Mouse (Mus musculus) liver, embryonic 12.5 days (tissue): ENCODE results near the gene Gm14548. TPM values are rescaled to one million over a fixed set of nuclear protein-coding genes. Genes with fewer than 3 reads are reported as not detected.
"Not testable (repeated sequence)": the region's sequence is repeated elsewhere in the genome, so short reads cannot be mapped to it uniquely, and the experiment has no call there.

Source experiments
- ATAC-seq: fragments of 200-750 bp; cut with Nextera tagmentation; 2 replicates; pipeline ENCODE4 v1.8.0; 2017; ENCODE audit warnings: moderate number of reproducible peaks, mild to moderate bottlenecking, moderate library complexity
- H3K27ac ChIP-seq: fragments of 300-500 bp; sonication (generic); 2 replicates; pipeline ENCODE4 v1.5.1; 2016; ENCODE audit warnings: mild to moderate bottlenecking
- H3K27me3 ChIP-seq: fragments of 300-500 bp; sonication (generic); replicated peaks from 2 replicates; pipeline ENCODE4 v1.6.1; 2016; ENCODE audit warnings: mild to moderate bottlenecking, moderate library complexity
- H3K36me3 ChIP-seq: fragments of 300-500 bp; sonication (generic); 2 replicates; pipeline ENCODE4 v1.6.1; 2016; ENCODE audit warnings: mild to moderate bottlenecking, moderate library complexity
- H3K4me1 ChIP-seq: fragments of 300-500 bp; sonication (generic); 2 replicates; pipeline ENCODE4 v1.6.1; 2016
- H3K4me2 ChIP-seq: fragments of 300-500 bp; sonication (generic); 2 replicates; pipeline ENCODE4 v1.6.1; 2016; ENCODE audit warnings: mild to moderate bottlenecking, moderate library complexity
- H3K4me3 ChIP-seq: fragments of 300-500 bp; sonication (generic); 2 replicates; pipeline ENCODE4 v1.5.1; 2016; ENCODE audit warnings: mild to moderate bottlenecking, moderate library complexity
- H3K9ac ChIP-seq: fragments of 300-500 bp; sonication (generic); 2 replicates; pipeline ENCODE4 v1.6.1; 2016; ENCODE audit warnings: mild to moderate bottlenecking, moderate library complexity
- H3K9me3 ChIP-seq: fragments of 300-500 bp; sonication (generic); replicated peaks from 2 replicates; pipeline ENCODE4 v1.6.1; 2016; ENCODE audit warnings: mild to moderate bottlenecking, moderate library complexity
- WGBS: fragments of 180-500 bp; shearing (Covaris S2); methylation state at CpG from one replicate; pipeline ENCODE4 v1.1.7; 2016; ENCODE audit not compliant: insufficient replicate concordance; 5-methylcytosine and 5-hydroxymethylcytosine counted together
- polyA plus RNA-seq: library from polyadenylated mRNA; unstranded; fragments of >200 nt; fragmentation: Nextera tagmentation; extraction: Ambion mirVana; gene quantifications from 2 replicates; pipeline ENCODE4 v1.2.1, GENCODE M21; 2016

The Gm14548 gene
- polyA plus RNA-seq: 0.15 and 0.18 TPM in 2 replicates

- not testable (repeated sequence) for H3K9ac ChIP-seq, H3K4me2 ChIP-seq, H3K36me3 ChIP-seq, H3K9me3 ChIP-seq, ATAC-seq, H3K27ac ChIP-seq, H3K4me3 ChIP-seq, H3K4me1 ChIP-seq, H3K27me3 ChIP-seq
- WGBS: 24% methylated on average over 3 of the region's 3 CpGs
Observed at GRCm38 (mm10) chr7:3898036-3898590, at the start of gene Gm14548. TSS of gene Gm14548 (minus strand) at chr7:3898120.

- no peak for ATAC-seq
- no peaks in the 10 kb centered on the region for H3K4me1 ChIP-seq
- no peaks in the 10 kb centered on the region for H3K36me3 ChIP-seq
- H3K4me3 ChIP-seq: no peak overlapping the region
- H3K27me3 ChIP-seq: no peaks in the 10 kb centered on the region
- no peak overlapping the region for H3K27ac ChIP-seq
- no peak overlapping the region for H3K4me2 ChIP-seq
- no peaks in the 10 kb centered on the region for H3K9me3 ChIP-seq
- 43% methylated on average over 4 of the region's 4 CpGs for WGBS
- no peak overlapping the region for H3K9ac ChIP-seq
Observed at GRCm38 (mm10) chr7:3946117-3946516, 48.2 kb upstream of the Gm14548 start.

DNA sequence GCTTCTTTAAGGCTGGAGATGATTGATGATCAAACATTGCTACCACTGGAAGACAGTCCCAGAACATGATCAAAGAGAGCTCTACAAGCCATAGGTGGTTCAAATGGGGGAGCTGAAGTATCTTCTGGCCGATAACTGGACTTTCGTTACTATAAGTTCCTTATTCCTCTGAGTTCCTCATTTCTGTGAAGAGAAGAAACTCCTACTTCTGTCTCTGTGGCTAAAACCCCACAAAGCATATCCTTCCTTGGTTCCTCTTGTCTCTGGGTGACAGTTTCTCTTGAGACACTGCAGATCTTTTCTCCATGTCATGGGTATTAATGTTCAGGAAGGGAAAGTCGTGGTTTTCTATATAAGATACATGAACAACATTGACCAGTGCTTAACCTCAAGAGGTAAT is 43.0 kb upstream of the Gm14548 start:
- H3K4me3 ChIP-seq: no peak overlapping the region
- no peak overlapping the region for H3K4me2 ChIP-seq
- WGBS: 15% methylated on average over 3 of the region's 3 CpGs
- no peaks in the 10 kb centered on the region for H3K4me1 ChIP-seq
- H3K9ac ChIP-seq: no peak overlapping the region
- H3K27me3 ChIP-seq: no peaks in the 10 kb centered on the region
- no peaks in the 10 kb centered on the region for H3K36me3 ChIP-seq
- no peak overlapping the region for H3K27ac ChIP-seq
- no peak for ATAC-seq
- no peaks in the 10 kb centered on the region for H3K9me3 ChIP-seq

GRCm38 (mm10) chr7:3939866-3940525 is 42.1 kb upstream of the Gm14548 start:
- Histone ChIP-seq H3K4me3 (no peak overlapping the region), H3K36me3 (no peaks in the 10 kb centered on the region), H3K27ac (no peak overlapping the region), H3K4me2 (no peak overlapping the region), H3K4me1 (no peaks in the 10 kb centered on the region), H3K9me3 (no peaks in the 10 kb centered on the region), H3K27me3 (no peaks in the 10 kb centered on the region), H3K9ac (no peak overlapping the region)
- ATAC-seq: no peak
- 54% methylated on average over 1 of the region's 1 CpGs for WGBS

GRCm38 (mm10) chr7:3935473-3935872 is 37.6 kb upstream of the Gm14548 start:
- not testable (repeated sequence) for H3K9me3 ChIP-seq, ATAC-seq, H3K36me3 ChIP-seq

DNA sequence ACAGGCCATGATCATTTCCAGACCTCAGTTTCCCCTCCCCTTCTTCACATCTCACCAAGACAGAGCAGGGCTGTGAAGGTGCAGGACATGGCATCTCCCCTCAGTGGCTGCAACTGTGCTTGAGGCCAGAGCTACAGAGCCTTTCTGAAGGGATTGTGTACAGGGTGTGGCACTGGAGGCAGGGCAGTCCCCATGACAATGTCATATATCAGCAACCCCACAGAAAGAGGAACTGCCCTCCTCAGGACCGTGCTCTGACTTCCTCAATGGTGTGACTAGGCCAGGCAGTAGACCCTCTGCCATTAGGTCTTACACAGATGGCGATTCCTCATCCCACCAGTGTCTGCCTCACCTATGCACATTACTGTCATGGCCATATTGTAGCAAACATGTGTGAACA is 17.5 kb upstream of the Gm14548 start, which contains the start of gene Lilra6:
Lilra6 (minus strand) TSS at position 117 of the 400 bp plus-strand sequence.
- H3K4me3 ChIP-seq, H3K9me3 ChIP-seq, H3K9ac ChIP-seq, H3K4me1 ChIP-seq, ATAC-seq, H3K27me3 ChIP-seq, H3K4me2 ChIP-seq, H3K36me3 ChIP-seq, H3K27ac ChIP-seq: not testable (repeated sequence)
- WGBS: 33% methylated on average over 2 of the region's 2 CpGs

More at GRCm38 (mm10) chr7:3935473-3935872, 37.6 kb upstream of the Gm14548 start:
- H3K4me1 ChIP-seq, H3K9ac ChIP-seq, H3K4me3 ChIP-seq, H3K27ac ChIP-seq, H3K4me2 ChIP-seq, H3K27me3 ChIP-seq: not testable (repeated sequence)

- no peaks in the 10 kb centered on the region for H3K4me1 ChIP-seq
- H3K4me3 ChIP-seq: no peak overlapping the region
- H3K36me3 ChIP-seq: no peaks in the 10 kb centered on the region
- H3K4me2 ChIP-seq: no peak overlapping the region
- H3K27me3 ChIP-seq: no peaks in the 10 kb centered on the region
- H3K9me3 ChIP-seq: no peaks in the 10 kb centered on the region
- no peak overlapping the region for H3K27ac ChIP-seq
- no peak overlapping the region for H3K9ac ChIP-seq
- ATAC-seq: no peak
- WGBS: 21% methylated on average over 1 of the region's 1 CpGs
Observed at GRCm38 (mm10) chr7:3903704-3904103, 5.8 kb upstream of the Gm14548 start.

- no CpG with 5 or more reads among the region's 1 CpGs for WGBS
Observed at GRCm38 (mm10) chr7:3875032-3875431, 22.9 kb downstream of the Gm14548 start.

DNA sequence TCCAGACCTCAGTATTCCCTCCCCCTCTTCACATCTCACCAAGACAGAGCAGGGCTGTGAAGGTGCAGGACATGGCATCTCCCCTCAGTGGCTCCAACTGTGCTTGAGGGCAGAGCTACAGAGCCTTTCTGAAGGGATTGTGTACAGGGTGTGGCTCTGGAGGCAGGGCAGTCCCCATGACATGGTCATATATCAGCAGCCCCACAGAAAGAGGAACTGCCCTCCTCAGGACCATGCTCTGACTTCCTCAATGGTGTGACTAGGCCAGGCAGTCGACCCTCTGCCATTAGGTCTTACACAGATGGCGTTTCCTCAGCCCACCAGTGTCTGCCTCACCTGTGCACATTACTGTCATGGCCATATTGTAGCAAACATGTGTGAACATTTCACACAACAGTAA is 53.0 kb downstream of the Gm14548 start, which contains the start of gene Pira2:
Pira2 (minus strand) TSS at position 101 of the 400 bp plus-strand sequence.
- not testable (repeated sequence) for ATAC-seq, H3K4me3 ChIP-seq, H3K4me1 ChIP-seq, H3K27ac ChIP-seq, H3K4me2 ChIP-seq, H3K9ac ChIP-seq, H3K27me3 ChIP-seq, H3K36me3 ChIP-seq, H3K9me3 ChIP-seq
- WGBS: no CpG with 5 or more reads among the region's 2 CpGs

More at GRCm38 (mm10) chr7:3875032-3875431, 22.9 kb downstream of the Gm14548 start:
- H3K9me3 ChIP-seq, H3K27me3 ChIP-seq, H3K4me3 ChIP-seq, H3K27ac ChIP-seq, H3K9ac ChIP-seq, ATAC-seq, H3K4me2 ChIP-seq, H3K4me1 ChIP-seq, H3K36me3 ChIP-seq: not testable (repeated sequence)

DNA sequence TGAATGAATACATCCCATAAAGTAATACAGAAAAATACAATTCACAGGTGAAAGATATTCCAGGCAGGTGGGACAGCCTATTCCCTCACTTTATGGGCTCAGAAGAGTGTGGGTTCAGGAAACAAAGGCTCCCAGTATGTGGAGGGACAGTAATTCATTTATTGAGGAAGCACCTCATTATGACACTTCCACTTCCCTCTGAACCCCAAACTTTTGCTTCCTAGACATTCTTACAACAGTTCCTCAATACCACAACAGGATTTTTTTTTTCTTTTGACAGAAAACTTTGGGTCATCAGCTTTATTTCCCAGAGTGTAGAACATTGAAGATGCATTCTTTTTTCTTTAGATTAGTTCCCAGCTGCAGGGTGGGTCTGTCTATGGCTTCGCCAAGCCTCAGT is 60.1 kb downstream of the Gm14548 start:
- not testable (repeated sequence) for H3K27me3 ChIP-seq, ATAC-seq, H3K9me3 ChIP-seq, H3K4me1 ChIP-seq, H3K4me2 ChIP-seq, H3K4me3 ChIP-seq, H3K36me3 ChIP-seq, H3K9ac ChIP-seq, H3K27ac ChIP-seq
- WGBS: no CpG with 5 or more reads among the region's 1 CpGs
